8 mouse cellular contexts compared by ENCODE assay signal in the genomic region with DNA sequence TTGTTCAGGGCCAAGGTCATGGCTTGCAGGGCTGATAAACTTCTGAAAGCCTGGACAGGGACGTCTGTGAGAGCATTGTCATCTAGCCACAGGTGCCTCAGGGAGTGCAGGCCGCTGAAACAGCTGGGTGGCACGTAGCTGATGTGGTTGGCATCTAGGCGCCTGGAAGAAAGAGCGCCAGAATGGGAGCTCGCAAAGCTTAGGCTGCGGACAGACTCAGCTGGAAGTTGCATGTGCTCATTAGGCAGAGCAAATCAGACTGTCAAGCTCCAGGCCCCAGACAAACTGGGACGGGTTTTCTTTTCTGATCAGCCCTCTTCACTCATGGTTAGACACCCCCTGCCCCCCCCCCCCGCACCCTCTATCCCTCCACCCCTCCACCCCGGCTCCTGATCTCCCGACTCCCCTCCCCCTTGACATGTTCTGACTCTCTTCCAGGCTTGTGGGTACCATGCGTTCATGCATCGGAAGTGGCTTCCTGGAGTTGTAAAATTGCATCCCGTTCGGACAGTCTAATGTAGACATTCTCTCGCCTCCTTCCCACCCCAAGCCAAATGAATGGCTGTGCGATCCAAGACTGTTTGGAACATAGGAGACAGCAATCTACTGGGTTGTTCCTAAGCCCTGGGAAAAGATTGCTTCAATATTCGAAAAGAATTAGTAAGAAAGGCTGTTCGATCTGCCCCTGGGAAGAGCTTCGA.
DNase-seq lines count a peak whose midpoint lies in the region; ATAC-seq lines count a peak whose summit lies in the region.

No protein-coding gene starts in this region.

- H3K27me3 ChIP-seq in limb, embryonic 11.5 days (ENCODE audit: control insufficient read depth, insufficient read depth, low read length): no peaks in the 10 kb centered on the region
- H3K27me3 ChIP-seq in neural tube, embryonic 13.5 days: 0 out of 2 replicates have a peak, but pooled peaks cover 4% of the 10 kb centered on the region

- no peak overlapping the region; the same call in 1 of the 2 replicates for H3K9ac ChIP-seq in limb, embryonic 11.5 days (ENCODE audit: low read length)
- H3K9ac ChIP-seq in neural tube, embryonic 13.5 days: peak overlapping the region; percentile 50

- peak; percentile 6 for DNase-seq in adrenal gland, postnatal 14 days
- DNase-seq in adrenal gland, postnatal 25 days: no peak
- DNase-seq in lung, postnatal 10 days: peak; percentile 14
- DNase-seq in lung, postnatal 25 days (ENCODE audit: low spot score): no peak
- peak; percentile 43 for DNase-seq in limb, embryonic 11.5 days (ENCODE audit: low spot score)
- no peak for DNase-seq in ovary, postnatal 10 days (ENCODE audit: low spot score)
- no peak for DNase-seq in thymus, postnatal 0 days (ENCODE audit: low spot score)

- H3K4me3 ChIP-seq in limb, embryonic 11.5 days (ENCODE audit: low read depth, low read length): no peak overlapping the region
- H3K4me3 ChIP-seq in neural tube, embryonic 13.5 days: peak overlapping the region; percentile 16; the same call in 1 of the 2 replicates

- H3K36me3 ChIP-seq in limb, embryonic 11.5 days (ENCODE audit: control insufficient read depth, insufficient read depth, low read length): no peaks in the 10 kb centered on the region
- no peaks in the 10 kb centered on the region for H3K36me3 ChIP-seq in neural tube, embryonic 13.5 days

- no peaks in the 10 kb centered on the region for H3K9me3 ChIP-seq in limb, embryonic 11.5 days (ENCODE audit: control insufficient read depth, low read length)
- no peaks in the 10 kb centered on the region for H3K9me3 ChIP-seq in neural tube, embryonic 13.5 days

- WGBS in limb, embryonic 11.5 days: 15% methylated on average over 19 of the region's 20 CpGs
- 9% methylated on average over 20 of the region's 20 CpGs for WGBS in neural tube, embryonic 13.5 days

- peak overlapping the region; percentile 35 for H3K4me2 ChIP-seq in limb, embryonic 11.5 days (ENCODE audit: low read depth, severe bottlenecking)
- H3K4me2 ChIP-seq in neural tube, embryonic 13.5 days: peak overlapping the region; percentile 53

- ATAC-seq in limb, embryonic 11.5 days (ENCODE audit: insufficient number of reproducible peaks, low FRiP score, low TSS enrichment, low read depth): peak; percentile 33; the same call in 1 of the 2 replicates
- peak; percentile 79 for ATAC-seq in neural tube, embryonic 13.5 days (ENCODE audit: low read depth)

- H3K27ac ChIP-seq in limb, embryonic 11.5 days (replicated peaks; ENCODE audit: low read depth, low read length): no peak overlapping the region
- peak overlapping the region; percentile 24; the same call in 1 of the 2 replicates for H3K27ac ChIP-seq in neural tube, embryonic 13.5 days (replicated peaks)

- peaks cover 3% of the 10 kb centered on the region; the same call in 1 of the 2 replicates for H3K4me1 ChIP-seq in limb, embryonic 11.5 days (ENCODE audit: control insufficient read depth, insufficient read depth, low read length)
- peaks cover 23% of the 10 kb centered on the region for H3K4me1 ChIP-seq in neural tube, embryonic 13.5 days (replicated peaks)

Comparison
In these comparisons a context has a peak if more than half of its experiments do, and no peak if none do; other contexts are left out.
1. DNase-seq: peak in adrenal gland, postnatal 14 days (single experiment), lung, postnatal 10 days (single experiment) and limb, embryonic 11.5 days (single experiment); none in adrenal gland, postnatal 25 days (single experiment), lung, postnatal 25 days (single experiment), ovary, postnatal 10 days (single experiment) and thymus, postnatal 0 days (single experiment).